In the genomic region with DNA sequence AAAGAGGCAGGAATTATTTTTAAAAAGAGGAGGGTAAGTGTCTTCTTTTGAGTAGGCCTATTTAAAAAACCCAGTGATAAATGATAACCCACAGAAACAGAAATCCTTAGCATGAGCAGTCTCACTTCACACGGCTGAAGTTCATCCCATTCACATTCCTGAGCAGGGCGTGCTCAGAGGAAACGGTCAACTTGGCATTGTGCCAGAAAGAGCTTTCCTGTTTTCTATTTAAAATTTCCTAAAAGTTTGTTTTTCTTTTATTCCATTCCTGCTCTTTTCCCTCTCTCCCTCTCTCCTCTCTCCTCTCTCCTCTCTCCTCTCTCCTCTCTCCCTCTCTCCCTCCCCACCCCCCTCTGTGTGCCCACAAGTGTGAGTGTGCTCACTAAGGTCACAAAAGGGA, we compare ENCODE assay signal across 10 mouse cellular contexts. TPM values are rescaled to one million over a fixed set of nuclear protein-coding genes. Genes with fewer than 3 reads are reported as not detected.
A peak's percentile ranks its signal among the peaks of the same experiment; 100 is the strongest.
DNase-seq lines count a peak whose midpoint lies in the region.
"Had no signal": no experiment of that assay in that cellular context is flagged by ENCODE, and none has a peak within 500 bp of the region (broad histone marks: within the 10 kb centered on the region; RNA-seq: fewer than 3 reads in every experiment).

No protein-coding gene starts in this region.

- peak; percentile 54 for DNase-seq in heart, adult 11 months
- DNase-seq in heart, postnatal 36 days, result no peak
- peak; percentile 64 for DNase-seq in kidney, postnatal 14 days
- no peak for DNase-seq in kidney, adult 11 months
- DNase-seq in 3134 (ENCODE audit: extremely low read depth, insufficient read length, low spot score) (peak; percentile 9), ZHBTc4 (ENCODE audit: low read depth, low spot score) (peak; percentile 45)
- no peak for DNase-seq in retina, embryonic 14.5 days (ENCODE audit: low spot score)
- no peak for DNase-seq in right cerebral cortex, postnatal 25 days
- DNase-seq: B cell, adult 2 months; cerebellum, adult 8-10 months had no signal

- intact Hi-C loops in heart, postnatal 36 days (cut with DNase I), result loop anchor here (5.0 to 10.0 kb wide), 2 partner anchors 131 to 368 kb away; no protein-coding TSS in a partner anchor

RNA-seq across cellular contexts. Expression of a gene that starts 3.1 kb away (rescaled TPM):
- total RNA-seq in heart, postnatal 36 days (2021), result 100 to 1,000 TPM; 144 to 157 TPM

Comparison
In these comparisons a context has a peak if more than half of its experiments do, and no peak if none do; other contexts are left out.
1. DNase-seq: peak in heart, adult 11 months (single experiment), kidney, postnatal 14 days (single experiment), 3134 (single experiment) and ZHBTc4 (single experiment); none in heart, postnatal 36 days (0 of 2), kidney, adult 11 months (single experiment), retina, embryonic 14.5 days (single experiment) and right cerebral cortex, postnatal 25 days (single experiment).